ENCODE assay signal across 17 mouse cellular contexts in genomic region chr4:151506701-151507100, GRCm38 (mm10).
"Had no signal": no experiment of that assay in that cellular context is flagged by ENCODE, and none has a peak within 500 bp of the region (broad histone marks: within the 10 kb centered on the region; RNA-seq: fewer than 3 reads in every experiment).

No protein-coding gene starts in this region.

- H3K27ac ChIP-seq: limb, embryonic 12.5 days; liver, embryonic 13.5 days; lung, embryonic 15.5 days; macrophage; midbrain, embryonic 12.5 days; neural tube, embryonic 15.5 days had no signal

- ATAC-seq: inflammation-experienced regulatory T-cells, adult 6 months; intestine, postnatal 0 days; liver, postnatal 0 days had no signal

- DNase-seq: kidney, adult 8-10 months; kidney, postnatal 25 days; layer of hippocampus, adult 9-11 months; liver; liver, embryonic 13.5 days; liver, postnatal 0 days; lung, postnatal 14 days; right cerebral cortex, postnatal 14 days; thymus, postnatal 36 days had no signal

- H3K4me3 ChIP-seq: limb, embryonic 12.5 days; liver, embryonic 13.5 days; lung, embryonic 15.5 days; megakaryocyte, embryonic 14.5 days; midbrain, embryonic 12.5 days; neural tube, embryonic 15.5 days had no signal
